Mouse (Mus musculus) kidney, adult 2 months (tissue): Measurements from ENCODE around the gene Abcb8.

Source experiments
- CTCF ChIP-seq: fragments of 200-500 bp; conservative IDR thresholded peaks from 2 replicates; pipeline ENCODE4 v1.5.1; 2011; ENCODE audit warnings: low read depth, mild to moderate bottlenecking, control low read depth, low read length, moderate library complexity, mixed read lengths; ENCODE audit not compliant: insufficient read depth, insufficient read length
- POLR2A ChIP-seq: fragments of 200-500 bp; IDR thresholded peaks from one replicate; pipeline ENCODE4 v1.6.1; 2011; ENCODE audit warnings: low read depth, low read length, control low read depth

GRCm38 (mm10) chr5:24350531-24351250 lies 42.8 kb upstream of the Abcb8 start:
- TF ChIP-seq POLR2A = no peak
- TF ChIP-seq CTCF = no peak
